Comparison of ENCODE assay signal across 25 mouse cellular contexts in genomic region chr10:5163286-5163685, GRCm38 (mm10).
A peak's percentile ranks its signal among the peaks of the same experiment; 100 is the strongest.
DNase-seq lines count a peak whose midpoint lies in the region; ATAC-seq and TF ChIP-seq lines count a peak whose summit lies in the region.
"Had no signal": no experiment of that assay in that cellular context is flagged by ENCODE, and none has a peak within 500 bp of the region (broad histone marks: within the 10 kb centered on the region; RNA-seq: fewer than 3 reads in every experiment).

No protein-coding gene starts in this region.

- no peak overlapping the region for H3K9ac ChIP-seq in heart, adult 2 months (ENCODE audit: low read depth, low read length)
- H3K9ac ChIP-seq: embryonic facial prominence, embryonic 13.5 days; embryonic facial prominence, embryonic 15.5 days; forebrain, embryonic 12.5 days had no signal

- no peak for TF ChIP-seq POLR2A in heart, adult 2 months (IDR thresholded peaks at IDR 0.05; ENCODE audit: insufficient read depth, low read depth, low read length)
- no peak for TF ChIP-seq POLR2A in kidney, adult 2 months (IDR thresholded peaks at IDR 0.05; ENCODE audit: low read depth, low read length)
- TF ChIP-seq POLR2A in bone marrow, adult 2 months (IDR thresholded peaks at IDR 0.05; ENCODE audit: borderline replicate concordance, control insufficient read depth, low read depth, low read length), result no peak

- no peaks in the 10 kb centered on the region for H3K36me3 ChIP-seq in heart, adult 2 months (ENCODE audit: control insufficient read depth, insufficient read depth, low read length)
- no peaks in the 10 kb centered on the region; the same call in 1 of the 2 replicates for H3K36me3 ChIP-seq in kidney, adult 2 months (ENCODE audit: control insufficient read depth, insufficient read depth, low read length)
- H3K36me3 ChIP-seq: embryonic facial prominence, embryonic 13.5 days; embryonic facial prominence, embryonic 15.5 days; forebrain, embryonic 10.5 days; forebrain, embryonic 12.5 days had no signal

- no peak for ATAC-seq in activated CD4-positive, CD25-positive, alpha-beta regulatory T cell, adult 4 months
- ATAC-seq: forebrain, embryonic 14.5 days; forebrain, embryonic 16.5 days; Patski had no signal

- no peak overlapping the region for H3K4me3 ChIP-seq in heart, adult 2 months
- no peak overlapping the region for H3K4me3 ChIP-seq in kidney, adult 2 months (ENCODE audit: insufficient read depth, low read depth, low read length)
- no peak overlapping the region for H3K4me3 ChIP-seq in bone marrow, adult 2 months (replicated peaks; ENCODE audit: control insufficient read depth, low read depth, low read length)
- H3K4me3 ChIP-seq: embryonic facial prominence, embryonic 13.5 days; embryonic facial prominence, embryonic 15.5 days; erythroblast, embryonic 14.5 days; forebrain, embryonic 10.5 days; forebrain, embryonic 12.5 days had no signal

- no peak for TF ChIP-seq CTCF in heart, adult 2 months (IDR thresholded peaks at IDR 0.05)
- no peak for TF ChIP-seq CTCF in kidney, adult 2 months (conservative IDR thresholded peaks at IDR 0.05; ENCODE audit: insufficient read depth, insufficient read length, low read depth, low read length)
- TF ChIP-seq CTCF in bone marrow, adult 2 months (IDR thresholded peaks at IDR 0.05; ENCODE audit: control insufficient read depth, insufficient read depth, low read length), result no peak

- TF ChIP-seq EP300 in heart, adult 2 months (IDR thresholded peaks at IDR 0.05; ENCODE audit: insufficient read depth, low read depth, low read length), result no peak

- H3K79me2 ChIP-seq in heart, adult 2 months (replicated peaks; ENCODE audit: control insufficient read depth, insufficient read depth, low read length), result no peaks in the 10 kb centered on the region

- intact Hi-C loops in heart, adult 2 months (cut with DNase I), result loop anchor here (5.0 to 10.0 kb wide), 2 partner anchors 566 to 758 kb away; no protein-coding TSS in a partner anchor

- DNase-seq in heart, adult 11 months, result peak; percentile 5
- no peak for DNase-seq in heart, adult 2 months
- peak; percentile 71 for DNase-seq in kidney, adult 2 months
- DNase-seq in kidney, postnatal 14 days, result no peak
- DNase-seq in kidney, adult 9 months, result peak; percentile 62
- no peak for DNase-seq in kidney, postnatal 25 days
- DNase-seq: adrenal gland, adult 8-10 months; cerebellum, adult 11 months; cerebellum, adult 18-20 months; cerebellum, adult 8-10 months; cerebellum, adult 9-11 months; cerebellum, postnatal 14 days; cerebellum, postnatal 36 days; embryo, embryonic 11 days had no signal

- no peaks in the 10 kb centered on the region for H3K27me3 ChIP-seq in heart, adult 2 months (ENCODE audit: control insufficient read depth, insufficient read depth, low read length)
- H3K27me3 ChIP-seq in kidney, adult 2 months (replicated peaks; ENCODE audit: control insufficient read depth, insufficient read depth, low read length), result no peaks in the 10 kb centered on the region
- H3K27me3 ChIP-seq: CH12.LX; embryonic facial prominence, embryonic 13.5 days; embryonic facial prominence, embryonic 15.5 days; forebrain, embryonic 12.5 days; Patski had no signal

- 72% methylated on average over 3 of the region's 3 CpGs for WGBS in heart, adult 2 months
- WGBS in kidney, adult 2 months, result 62% methylated on average over 3 of the region's 3 CpGs
- WGBS in bone marrow, adult 2 months, result 84% methylated on average over 3 of the region's 3 CpGs

- H3K4me1 ChIP-seq in heart, adult 2 months (ENCODE audit: control insufficient read depth, insufficient read depth, low read length), result no peaks in the 10 kb centered on the region
- peaks cover 6% of the 10 kb centered on the region; the same call in 1 of the 2 replicates for H3K4me1 ChIP-seq in kidney, adult 2 months (ENCODE audit: control insufficient read depth, insufficient read depth, low read length)
- no peaks in the 10 kb centered on the region; the same call in 1 of the 2 replicates for H3K4me1 ChIP-seq in bone marrow, adult 2 months (ENCODE audit: control insufficient read depth, insufficient read depth, low read length)
- H3K4me1 ChIP-seq: embryonic facial prominence, embryonic 13.5 days; embryonic facial prominence, embryonic 15.5 days; forebrain, embryonic 10.5 days; forebrain, embryonic 12.5 days had no signal

- no peak overlapping the region for H3K27ac ChIP-seq in heart, adult 2 months
- H3K27ac ChIP-seq in kidney, adult 2 months (ENCODE audit: insufficient read depth, low read depth, low read length), result no peak overlapping the region
- peak overlapping the region; percentile 34; the same call in 1 of the 2 replicates for H3K27ac ChIP-seq in bone marrow, adult 2 months (ENCODE audit: control insufficient read depth, insufficient read depth, low read depth, low read length, poor library complexity)
- H3K27ac ChIP-seq: embryonic facial prominence, embryonic 13.5 days; embryonic facial prominence, embryonic 15.5 days; forebrain, embryonic 10.5 days; forebrain, embryonic 12.5 days had no signal

Comparison
In these comparisons a context has a peak if more than half of its experiments do, and no peak if none do; other contexts are left out.
1. DNase-seq: peak in heart, adult 11 months (single experiment), kidney, adult 2 months (single experiment) and kidney, adult 9 months (single experiment); none in heart, adult 2 months (0 of 2), kidney, postnatal 14 days (single experiment) and kidney, postnatal 25 days (0 of 2).